Mouse (Mus musculus): Measurements from ENCODE around the gene Plcl2. TPM values are rescaled to one million over a fixed set of nuclear protein-coding genes. Genes with fewer than 3 reads are reported as not detected.

The Plcl2 gene
- polyA plus RNA-seq, 1 experiment, result 0.73 TPM

- no peak overlapping the region for H3K27ac ChIP-seq (ENCODE audit: control insufficient read depth, insufficient read depth, low read depth, low read length)
- TF ChIP-seq CTCF (IDR thresholded peaks at IDR 0.05; ENCODE audit: control insufficient read depth, insufficient read depth, insufficient replicate concordance, low read depth, low read length), result no peak
- no peak for TF ChIP-seq POLR2A (IDR thresholded peaks at IDR 0.05; ENCODE audit: control insufficient read depth, low read depth, low read length)
- peaks cover 6% of the 10 kb centered on the region for H3K4me1 ChIP-seq (ENCODE audit: control insufficient read depth, insufficient read depth, low read length)
Measured at GRCm38 (mm10) chr17:50471230-50471629, 38.0 kb upstream of the Plcl2 start.

GRCm38 (mm10) chr17:50477277-50477676, 31.9 kb upstream of the Plcl2 start:
- Histone ChIP-seq H3K27me3 (ENCODE audit: control insufficient read depth, insufficient read depth, low read length) (no peaks in the 10 kb centered on the region), H3K4me3 (ENCODE audit: control insufficient read depth, low read depth, low read length) (no peak overlapping the region), H3K36me3 (ENCODE audit: control insufficient read depth, insufficient read depth, low read length) (no peaks in the 10 kb centered on the region), H3K4me1 (ENCODE audit: control insufficient read depth, insufficient read depth, low read length) (no peaks in the 10 kb centered on the region), H3K27ac (ENCODE audit: control insufficient read depth, insufficient read depth, low read depth, low read length) (no peak overlapping the region)
- no peak for TF ChIP-seq CTCF (IDR thresholded peaks at IDR 0.05; ENCODE audit: control insufficient read depth, insufficient read depth, insufficient replicate concordance, low read depth, low read length)
- TF ChIP-seq POLR2A (IDR thresholded peaks at IDR 0.05; ENCODE audit: control insufficient read depth, low read depth, low read length), result no peak

More at GRCm38 (mm10) chr17:50471230-50471629, 38.0 kb upstream of the Plcl2 start:
- H3K4me3 ChIP-seq (ENCODE audit: control insufficient read depth, low read depth, low read length), result no peak overlapping the region
- H3K27me3 ChIP-seq (ENCODE audit: control insufficient read depth, insufficient read depth, low read length), result no peaks in the 10 kb centered on the region
- H3K36me3 ChIP-seq (ENCODE audit: control insufficient read depth, insufficient read depth, low read length), result no peaks in the 10 kb centered on the region

GRCm38 (mm10) chr17:50480867-50481266, 28.3 kb upstream of the Plcl2 start:
- H3K4me3 ChIP-seq (ENCODE audit: control insufficient read depth, low read depth, low read length), result no peak overlapping the region
- TF ChIP-seq POLR2A (IDR thresholded peaks at IDR 0.05; ENCODE audit: control insufficient read depth, low read depth, low read length), result no peak
- no peak for TF ChIP-seq CTCF (IDR thresholded peaks at IDR 0.05; ENCODE audit: control insufficient read depth, insufficient read depth, insufficient replicate concordance, low read depth, low read length)
- no peak overlapping the region for H3K27ac ChIP-seq (ENCODE audit: control insufficient read depth, insufficient read depth, low read depth, low read length)
- no peaks in the 10 kb centered on the region for H3K36me3 ChIP-seq (ENCODE audit: control insufficient read depth, insufficient read depth, low read length)
- no peaks in the 10 kb centered on the region for H3K4me1 ChIP-seq (ENCODE audit: control insufficient read depth, insufficient read depth, low read length)
- no peaks in the 10 kb centered on the region for H3K27me3 ChIP-seq (ENCODE audit: control insufficient read depth, insufficient read depth, low read length)

GRCm38 (mm10) chr17:50483700-50484099, 25.5 kb upstream of the Plcl2 start:
- TF ChIP-seq POLR2A (IDR thresholded peaks at IDR 0.05; ENCODE audit: control insufficient read depth, low read depth, low read length) (no peak), CTCF (IDR thresholded peaks at IDR 0.05; ENCODE audit: control insufficient read depth, insufficient read depth, insufficient replicate concordance, low read depth, low read length) (no peak)
- Histone ChIP-seq H3K27ac (ENCODE audit: control insufficient read depth, insufficient read depth, low read depth, low read length) (no peak overlapping the region), H3K36me3 (ENCODE audit: control insufficient read depth, insufficient read depth, low read length) (no peaks in the 10 kb centered on the region), H3K4me1 (ENCODE audit: control insufficient read depth, insufficient read depth, low read length) (no peaks in the 10 kb centered on the region), H3K4me3 (ENCODE audit: control insufficient read depth, low read depth, low read length) (no peak overlapping the region), H3K27me3 (ENCODE audit: control insufficient read depth, insufficient read depth, low read length) (no peaks in the 10 kb centered on the region)

- TF ChIP-seq CTCF (IDR thresholded peaks at IDR 0.05; ENCODE audit: control insufficient read depth, insufficient read depth, insufficient replicate concordance, low read depth, low read length), result no peak
- TF ChIP-seq POLR2A (IDR thresholded peaks at IDR 0.05; ENCODE audit: control insufficient read depth, low read depth, low read length), result no peak
- no peak overlapping the region for H3K4me3 ChIP-seq (ENCODE audit: control insufficient read depth, low read depth, low read length)
- H3K4me1 ChIP-seq (ENCODE audit: control insufficient read depth, insufficient read depth, low read length), result no peaks in the 10 kb centered on the region
- H3K36me3 ChIP-seq (ENCODE audit: control insufficient read depth, insufficient read depth, low read length), result no peaks in the 10 kb centered on the region
- no peaks in the 10 kb centered on the region for H3K27me3 ChIP-seq (ENCODE audit: control insufficient read depth, insufficient read depth, low read length)
- H3K27ac ChIP-seq (ENCODE audit: control insufficient read depth, insufficient read depth, low read depth, low read length), result no peak overlapping the region
Measured at GRCm38 (mm10) chr17:50484981-50485380, 24.2 kb upstream of the Plcl2 start.

GRCm38 (mm10) chr17:50487058-50487618, 22.1 kb upstream of the Plcl2 start:
- Histone ChIP-seq H3K36me3 (ENCODE audit: control insufficient read depth, insufficient read depth, low read length) (no peaks in the 10 kb centered on the region), H3K27ac (ENCODE audit: control insufficient read depth, insufficient read depth, low read depth, low read length) (no peak overlapping the region), H3K27me3 (ENCODE audit: control insufficient read depth, insufficient read depth, low read length) (no peaks in the 10 kb centered on the region), H3K4me3 (ENCODE audit: control insufficient read depth, low read depth, low read length) (no peak overlapping the region), H3K4me1 (ENCODE audit: control insufficient read depth, insufficient read depth, low read length) (no peaks in the 10 kb centered on the region)
- TF ChIP-seq CTCF (IDR thresholded peaks at IDR 0.05; ENCODE audit: control insufficient read depth, insufficient read depth, insufficient replicate concordance, low read depth, low read length) (no peak), POLR2A (IDR thresholded peaks at IDR 0.05; ENCODE audit: control insufficient read depth, low read depth, low read length) (no peak)

- Histone ChIP-seq H3K27ac (ENCODE audit: control insufficient read depth, insufficient read depth, low read depth, low read length) (no peak overlapping the region), H3K4me1 (ENCODE audit: control insufficient read depth, insufficient read depth, low read length) (no peaks in the 10 kb centered on the region), H3K27me3 (ENCODE audit: control insufficient read depth, insufficient read depth, low read length) (no peaks in the 10 kb centered on the region), H3K36me3 (ENCODE audit: control insufficient read depth, insufficient read depth, low read length) (no peaks in the 10 kb centered on the region), H3K4me3 (ENCODE audit: control insufficient read depth, low read depth, low read length) (no peak overlapping the region)
- TF ChIP-seq CTCF (IDR thresholded peaks at IDR 0.05; ENCODE audit: control insufficient read depth, insufficient read depth, insufficient replicate concordance, low read depth, low read length) (no peak), POLR2A (IDR thresholded peaks at IDR 0.05; ENCODE audit: control insufficient read depth, low read depth, low read length) (no peak)
Measured at GRCm38 (mm10) chr17:50487670-50488069, 21.5 kb upstream of the Plcl2 start.

Data from testis, adult 2 months (tissue).